Mouse (Mus musculus) spleen, adult 2 months (tissue): ENCODE measurements around the gene Phactr1.

Experiments
- CTCF ChIP-seq: fragments of 200-500 bp; IDR thresholded peaks from 2 replicates; pipeline ENCODE4 v1.5.1; 2011; ENCODE audit warnings: mild to moderate bottlenecking, inconsistent platforms; ENCODE audit not compliant: insufficient read depth, insufficient read length, insufficient replicate concordance; ENCODE audit errors: extremely low read depth
- POLR2A ChIP-seq: fragments of 200-500 bp; IDR thresholded peaks from 2 replicates; pipeline ENCODE4 v1.6.1; 2011; ENCODE audit warnings: low read depth, low read length, inconsistent platforms

DNA sequence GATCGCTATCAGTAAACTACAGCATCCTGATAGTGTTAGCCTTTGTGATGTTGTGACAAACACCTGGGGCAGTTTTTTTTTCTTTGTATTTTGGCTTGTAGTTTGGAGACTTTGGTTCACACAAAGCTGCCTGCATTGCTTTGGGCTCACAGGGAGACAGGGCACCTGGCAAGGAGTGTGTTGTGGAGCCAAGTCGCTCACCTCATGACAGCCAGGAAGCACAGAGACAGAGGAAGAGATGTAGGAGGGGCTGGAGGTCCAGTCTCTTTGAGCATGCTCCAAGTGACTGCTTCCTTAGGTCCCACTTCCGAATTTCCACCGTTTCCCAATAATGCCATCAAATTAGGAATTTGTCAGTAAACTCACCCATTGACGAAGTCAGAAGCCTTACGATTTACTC is 272.6 kb downstream of the Phactr1 start:
- TF ChIP-seq CTCF = no peak
- TF ChIP-seq POLR2A = no peak
